Mouse (Mus musculus): ENCODE results near the gene Tc2n.

DNA sequence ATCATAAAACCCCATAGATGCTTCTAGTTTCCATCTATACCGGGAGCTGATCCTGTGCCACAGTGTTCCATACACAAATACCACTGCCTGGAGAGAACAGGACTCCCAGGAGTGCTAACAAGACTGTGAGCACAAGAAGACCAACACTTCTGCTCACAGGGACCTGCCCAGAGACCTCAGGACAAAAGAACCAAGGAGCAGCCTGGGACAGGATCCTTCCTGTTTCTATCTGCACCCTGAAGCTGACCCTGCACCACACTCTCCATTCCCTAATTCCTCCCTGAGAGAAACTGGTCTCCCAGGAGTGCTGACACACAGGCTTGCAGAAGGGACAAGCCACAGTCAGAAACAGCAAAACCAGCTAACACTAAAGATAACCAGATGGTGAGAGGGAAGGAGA lies 21.8 kb downstream of the Tc2n start:
- TF ChIP-seq CTCF (IDR thresholded peaks at IDR 0.05; ENCODE audit: low read depth, low read length) (no peak), POLR2A (IDR thresholded peaks at IDR 0.05; ENCODE audit: insufficient read depth, low read length) (no peak), EP300 (IDR thresholded peaks at IDR 0.05; ENCODE audit: insufficient read depth, low read depth, low read length) (no peak)
